Mouse (Mus musculus) megakaryocyte, embryonic 14.5 days (primary cell): ENCODE results near the gene Stc2. TPM values are rescaled to one million over a fixed set of nuclear protein-coding genes. Genes with fewer than 3 reads are reported as not detected.

Experiments
- H3K27me3 ChIP-seq: replicated peaks from 2 replicates; pipeline ENCODE3; 2012; ENCODE audit warnings: inconsistent platforms
- H3K36me3 ChIP-seq: replicated peaks from 2 replicates; pipeline ENCODE3; 2012; ENCODE audit warnings: low read length, inconsistent platforms, mixed read lengths
- H3K4me1 ChIP-seq: 2 replicates; pipeline ENCODE4 v1.6.1; 2012; ENCODE audit warnings: inconsistent platforms
- H3K4me3 ChIP-seq: replicated peaks from 2 replicates; pipeline ENCODE3; 2012; ENCODE audit warnings: moderate library complexity, mild to moderate bottlenecking, inconsistent platforms
- H3K9me3 ChIP-seq: 2 replicates; pipeline ENCODE4 v1.6.1; 2012; ENCODE audit warnings: inconsistent platforms
- FLI1 ChIP-seq: IDR thresholded peaks from 2 replicates; pipeline ENCODE4 v1.6.1; 2012; ENCODE audit warnings: low read length, inconsistent platforms, mixed read lengths
- GATA1 ChIP-seq: IDR thresholded peaks from 3 replicates; pipeline ENCODE4 v1.6.1; 2012; ENCODE audit warnings: mixed read lengths, low read length, inconsistent platforms, borderline replicate concordance
- polyA plus RNA-seq: library from polyadenylated mRNA; stranded (reverse); fragments of >175 nt; gene quantifications from 2 replicates; pipeline ENCODE4 v1.2.3, GENCODE M21; 2012; ENCODE audit warnings: low replicate concordance; ENCODE audit not compliant: insufficient read depth

Stc2 gene
- polyA plus RNA-seq, 1 experiment, result 15.5 TPM

DNA sequence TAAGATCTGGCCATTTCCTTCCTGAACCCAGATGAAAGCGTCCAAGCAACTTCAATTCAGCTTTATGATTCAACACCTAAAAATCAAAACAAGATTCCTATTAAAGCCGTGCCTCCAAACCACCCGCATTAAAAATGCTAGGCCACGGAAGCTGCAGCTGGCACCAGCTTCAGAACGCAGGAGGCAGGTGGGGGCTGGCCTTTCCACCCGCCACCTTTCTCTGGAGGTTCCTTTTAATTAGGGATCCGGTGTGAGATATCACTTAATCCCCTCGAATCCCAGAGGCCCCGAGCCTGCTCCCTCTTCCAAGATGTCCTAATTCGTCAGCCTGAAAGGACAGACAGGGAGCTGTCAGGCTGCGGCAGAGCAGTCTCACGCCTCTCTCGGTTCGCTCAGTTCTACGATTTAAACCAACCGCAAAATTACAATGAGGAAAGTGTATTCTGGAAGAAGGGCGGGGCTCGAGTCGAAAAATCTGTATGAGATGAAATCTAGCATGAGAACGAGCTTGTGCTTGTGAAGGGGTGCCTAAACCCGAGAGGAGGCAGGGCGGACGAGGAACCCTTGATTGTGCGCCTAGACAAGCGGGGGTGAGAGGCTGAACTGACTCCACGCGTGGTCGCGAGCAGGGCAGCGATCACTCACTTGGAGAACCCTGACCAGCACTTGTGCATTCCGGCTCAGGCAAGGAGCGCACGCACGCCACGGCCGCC is 1.5 kb downstream of the Stc2 start:
- peaks cover 68% of the 10 kb centered on the region for H3K4me1 ChIP-seq
- H3K4me3 ChIP-seq, result peak overlapping the region; percentile 99
- H3K36me3 ChIP-seq, result peaks cover 43% of the 10 kb centered on the region
- peaks cover 2% of the 10 kb centered on the region for H3K27me3 ChIP-seq
- H3K9me3 ChIP-seq, result no peaks in the 10 kb centered on the region
- no peak for TF ChIP-seq FLI1

GRCm38 (mm10) chr11:31366827-31367226 is 3.0 kb downstream of the Stc2 start:
- peaks cover 2% of the 10 kb centered on the region for H3K27me3 ChIP-seq
- H3K4me1 ChIP-seq, result peaks cover 66% of the 10 kb centered on the region
- H3K36me3 ChIP-seq, result peaks cover 58% of the 10 kb centered on the region
- H3K4me3 ChIP-seq, result peak overlapping the region; percentile 33
- H3K9me3 ChIP-seq, result no peaks in the 10 kb centered on the region
- no peak for TF ChIP-seq FLI1
- no peak for TF ChIP-seq GATA1

- H3K9me3 ChIP-seq, result no peaks in the 10 kb centered on the region
- peaks cover 62% of the 10 kb centered on the region for H3K4me1 ChIP-seq
- H3K27me3 ChIP-seq, result peaks cover 2% of the 10 kb centered on the region
- TF ChIP-seq GATA1 (no peak), FLI1 (no peak)
- no peak overlapping the region for H3K4me3 ChIP-seq
- peaks cover 62% of the 10 kb centered on the region for H3K36me3 ChIP-seq
These were observed 3.5 kb downstream of the Stc2 start for GRCm38 (mm10) chr11:31366421-31366820.

GRCm38 (mm10) chr11:31365981-31366380 is 3.9 kb downstream of the Stc2 start:
- Histone ChIP-seq H3K4me3 (no peak overlapping the region), H3K4me1 (peaks cover 57% of the 10 kb centered on the region), H3K27me3 (no peaks in the 10 kb centered on the region), H3K36me3 (peaks cover 67% of the 10 kb centered on the region), H3K9me3 (no peaks in the 10 kb centered on the region)
- TF ChIP-seq FLI1 (no peak), GATA1 (no peak)

DNA sequence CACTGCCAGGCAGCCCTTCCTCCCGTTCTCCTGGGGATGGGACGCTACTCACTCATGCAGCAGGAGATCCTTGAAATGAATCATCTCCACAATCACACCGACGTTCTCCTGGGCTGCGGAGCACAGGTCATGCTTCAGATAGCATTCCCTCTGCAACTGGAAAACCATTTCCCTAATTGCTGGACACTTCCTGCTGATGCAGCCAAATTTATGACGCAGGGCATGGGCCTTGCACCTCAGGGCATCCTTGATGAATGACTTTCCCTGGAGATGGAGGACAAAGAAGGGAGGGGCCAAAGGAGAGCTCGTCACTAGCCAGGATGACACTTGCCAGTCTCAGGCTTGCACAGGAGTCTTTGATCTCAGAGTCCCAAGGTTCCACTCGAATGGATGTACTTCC is 4.6 kb downstream of the Stc2 start:
- Histone ChIP-seq H3K9me3 (no peaks in the 10 kb centered on the region), H3K27me3 (no peaks in the 10 kb centered on the region), H3K4me1 (peaks cover 55% of the 10 kb centered on the region), H3K36me3 (peaks cover 74% of the 10 kb centered on the region), H3K4me3 (no peak overlapping the region)
- TF ChIP-seq FLI1 (no peak), GATA1 (no peak)

GRCm38 (mm10) chr11:31362856-31363255 is 7.0 kb downstream of the Stc2 start:
- Histone ChIP-seq H3K27me3 (no peaks in the 10 kb centered on the region), H3K36me3 (peaks cover 95% of the 10 kb centered on the region), H3K9me3 (no peaks in the 10 kb centered on the region), H3K4me3 (no peak overlapping the region), H3K4me1 (peaks cover 68% of the 10 kb centered on the region)
- no peak for TF ChIP-seq GATA1
- TF ChIP-seq FLI1, result no peak

DNA sequence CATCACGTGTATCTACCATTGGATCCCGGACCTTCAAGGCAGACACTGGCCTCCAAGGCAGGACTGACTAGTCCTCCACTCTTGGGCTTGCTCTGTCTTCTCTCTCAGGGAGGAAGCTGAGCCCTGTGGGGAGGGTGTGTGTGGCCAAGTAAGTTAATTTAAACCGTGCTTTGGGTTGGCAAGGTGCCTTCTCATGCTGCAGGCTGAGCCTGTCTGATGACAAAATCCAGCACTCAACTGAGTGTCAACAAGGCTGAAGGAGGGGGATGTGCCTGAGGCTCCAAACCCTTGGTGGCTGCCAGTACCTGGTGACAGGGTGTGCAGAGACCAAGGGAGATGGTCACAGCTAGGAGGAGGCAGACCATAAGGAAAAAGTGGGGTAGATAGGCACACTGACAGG is 7.5 kb downstream of the Stc2 start:
- H3K9me3 ChIP-seq, result no peaks in the 10 kb centered on the region
- no peaks in the 10 kb centered on the region for H3K27me3 ChIP-seq
- peaks cover 95% of the 10 kb centered on the region for H3K36me3 ChIP-seq
- H3K4me3 ChIP-seq, result peak overlapping the region; percentile 29
- TF ChIP-seq FLI1, result no peak
- no peak for TF ChIP-seq GATA1
- H3K4me1 ChIP-seq, result peaks cover 68% of the 10 kb centered on the region

GRCm38 (mm10) chr11:31361047-31361446 is 8.8 kb downstream of the Stc2 start:
- H3K9me3 ChIP-seq, result no peaks in the 10 kb centered on the region
- TF ChIP-seq FLI1, result no peak
- TF ChIP-seq GATA1, result no peak
- H3K36me3 ChIP-seq, result peaks cover 90% of the 10 kb centered on the region
- no peaks in the 10 kb centered on the region for H3K27me3 ChIP-seq
- peaks cover 66% of the 10 kb centered on the region for H3K4me1 ChIP-seq
- H3K4me3 ChIP-seq, result no peak overlapping the region

- no peaks in the 10 kb centered on the region for H3K27me3 ChIP-seq
- no peak for TF ChIP-seq FLI1
- TF ChIP-seq GATA1, result no peak
- peaks cover 74% of the 10 kb centered on the region for H3K36me3 ChIP-seq
- H3K4me3 ChIP-seq, result no peak overlapping the region
- no peaks in the 10 kb centered on the region for H3K9me3 ChIP-seq
- H3K4me1 ChIP-seq, result peaks cover 70% of the 10 kb centered on the region
These were observed 10.5 kb downstream of the Stc2 start for GRCm38 (mm10) chr11:31359283-31359902.

DNA sequence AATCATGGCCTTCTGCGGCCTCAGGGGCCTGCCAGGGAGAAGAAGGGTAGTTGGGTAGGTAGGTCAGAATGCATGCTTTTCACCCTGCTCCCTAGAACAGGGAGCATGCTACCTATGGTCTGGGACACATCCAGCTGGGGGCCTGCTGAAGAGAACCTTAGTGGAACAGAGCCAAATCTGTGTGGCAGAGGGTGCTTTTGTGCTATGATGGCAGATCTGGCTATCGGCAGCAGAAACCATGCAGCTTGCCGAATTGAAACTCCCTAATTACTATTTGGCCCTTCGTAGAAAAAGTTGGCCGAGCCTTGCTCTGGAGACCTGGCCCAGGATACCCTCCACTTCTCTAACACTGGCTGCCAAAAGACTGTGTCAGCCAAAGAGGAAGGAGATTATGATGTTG is 11.4 kb downstream of the Stc2 start:
- no peaks in the 10 kb centered on the region for H3K27me3 ChIP-seq
- peaks cover 75% of the 10 kb centered on the region for H3K4me1 ChIP-seq
- no peak for TF ChIP-seq FLI1
- no peak for TF ChIP-seq GATA1
- H3K36me3 ChIP-seq, result peaks cover 64% of the 10 kb centered on the region
- no peaks in the 10 kb centered on the region for H3K9me3 ChIP-seq
- no peak overlapping the region for H3K4me3 ChIP-seq
